Mouse (Mus musculus): ENCODE data around the gene Tedc1. TPM values are rescaled to one million over a fixed set of nuclear protein-coding genes. Genes with fewer than 3 reads are reported as not detected.

Gene Tedc1
- 7.2 and 7.9 TPM in 2 replicates for polyA plus RNA-seq (2012; rRNA removed)

GRCm38 (mm10) chr12:113155887-113156539 is at the start of gene Tedc1:
TSS of gene Tedc1 (plus strand) at chr12:113156421.

GRCm38 (mm10) chr12:113139908-113140615 is 16.2 kb upstream of the Tedc1 start, which contains the start of gene Crip2:
TSS of gene Crip2 (plus strand) at chr12:113140236.

DNA sequence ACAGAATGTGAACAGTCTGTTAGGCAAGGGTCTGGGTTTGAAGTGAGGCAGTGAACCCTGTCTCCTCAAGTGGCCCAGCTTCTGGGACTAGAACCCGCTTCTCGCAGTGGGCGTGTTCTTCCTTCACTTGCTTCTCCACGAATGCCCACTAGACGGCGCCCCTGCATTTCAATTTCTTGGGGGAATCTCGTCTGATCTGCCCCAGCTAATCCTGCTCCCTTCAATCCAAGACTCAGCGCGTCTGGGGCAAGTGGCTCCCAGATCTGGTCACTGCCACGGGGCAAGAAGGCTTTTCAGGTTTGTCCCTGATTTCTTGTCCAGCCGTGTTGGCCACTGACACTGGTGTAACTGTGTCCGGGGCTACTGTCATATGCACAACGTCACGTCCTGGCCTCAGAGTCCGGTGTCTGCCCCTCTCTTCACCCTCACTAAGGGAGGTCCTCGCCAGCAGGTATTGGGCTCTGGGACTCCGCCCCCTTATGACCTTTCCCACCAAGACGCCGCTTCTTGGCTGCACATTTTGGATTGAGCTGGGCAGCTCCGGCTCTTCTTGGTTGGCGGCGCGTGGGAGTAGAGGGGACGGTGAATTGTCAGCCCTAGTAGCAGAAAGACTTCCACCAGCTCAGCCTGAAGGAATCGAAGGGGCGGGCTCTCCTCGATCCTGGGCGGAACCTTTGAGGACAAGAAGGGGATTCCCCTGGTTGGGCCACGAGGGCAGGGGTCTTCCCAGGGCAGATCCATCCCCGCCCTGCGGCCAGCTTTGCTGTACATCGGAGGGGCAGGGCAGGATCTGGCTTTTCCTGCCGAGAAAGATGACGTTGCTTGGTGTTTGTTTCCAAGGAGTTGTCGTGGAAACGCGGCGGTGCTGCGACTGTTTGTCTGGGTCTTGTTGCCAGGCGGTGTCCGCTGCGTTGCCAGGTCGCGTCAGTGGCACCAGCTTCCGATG is 9.8 kb upstream of the Tedc1 start, which contains the start of gene Crip1:
Crip1 (plus strand) TSS at position 205 of the 946 bp plus-strand sequence.

GRCm38 (mm10) chr12:113185442-113186291 is 29.4 kb downstream of the Tedc1 start, which contains the start of gene Tmem121:
TSS of gene Tmem121 (plus strand) at chr12:113185930.

Other genes with a start within 250 kb of the Tedc1 start
- 0.26 and 0.30 TPM in 2 replicates for gene Jag2, start 226.6 kb upstream of the Tedc1 start, polyA plus RNA-seq (2012; rRNA removed)
- gene Nudt14, start 214.3 kb upstream of the Tedc1 start, polyA plus RNA-seq (2012; rRNA removed) = 6.9 and 7.9 TPM in 2 replicates
- 3.4 and 5.0 TPM in 2 replicates for gene Btbd6, start 179.9 kb upstream of the Tedc1 start, polyA plus RNA-seq (2012; rRNA removed)
- 31.0 and 33.3 TPM in 2 replicates for gene Brf1, start 155.7 kb upstream of the Tedc1 start, polyA plus RNA-seq (2012; rRNA removed)
- 10.3 and 11.2 TPM in 2 replicates for gene Pacs2, start 141.9 kb upstream of the Tedc1 start, polyA plus RNA-seq (2012; rRNA removed)
- not detected in 2 replicates for gene Tex22, start 81.9 kb upstream of the Tedc1 start, polyA plus RNA-seq (2012; rRNA removed)
- 20.7 and 22.6 TPM in 2 replicates for gene Mta1, start 58.1 kb upstream of the Tedc1 start, polyA plus RNA-seq (2012; rRNA removed)
- 25.7 and 29.8 TPM in 2 replicates for gene Crip2, start 16.2 kb upstream of the Tedc1 start, polyA plus RNA-seq (2012; rRNA removed)
- gene Crip1, start 10.1 kb upstream of the Tedc1 start, polyA plus RNA-seq (2012; rRNA removed) = 84.7 and 100 TPM in 2 replicates
- gene Tmem121, start 29.5 kb downstream of the Tedc1 start, polyA plus RNA-seq (2012; rRNA removed) = 0.25 and 0.37 TPM in 2 replicates